Mouse (Mus musculus) 3134 (cell line): Measurements from ENCODE around the gene Cacng8.
A peak's percentile ranks its signal among the peaks of the same experiment; 100 is the strongest.

Experiments
- DNase-seq: peaks from one replicate; pipeline ENCODE4 v3.0.0-alpha.2; 2011; ENCODE audit warnings: low spot score; ENCODE audit not compliant: insufficient read length; ENCODE audit errors: extremely low read depth

Cacng8 gene

DNA sequence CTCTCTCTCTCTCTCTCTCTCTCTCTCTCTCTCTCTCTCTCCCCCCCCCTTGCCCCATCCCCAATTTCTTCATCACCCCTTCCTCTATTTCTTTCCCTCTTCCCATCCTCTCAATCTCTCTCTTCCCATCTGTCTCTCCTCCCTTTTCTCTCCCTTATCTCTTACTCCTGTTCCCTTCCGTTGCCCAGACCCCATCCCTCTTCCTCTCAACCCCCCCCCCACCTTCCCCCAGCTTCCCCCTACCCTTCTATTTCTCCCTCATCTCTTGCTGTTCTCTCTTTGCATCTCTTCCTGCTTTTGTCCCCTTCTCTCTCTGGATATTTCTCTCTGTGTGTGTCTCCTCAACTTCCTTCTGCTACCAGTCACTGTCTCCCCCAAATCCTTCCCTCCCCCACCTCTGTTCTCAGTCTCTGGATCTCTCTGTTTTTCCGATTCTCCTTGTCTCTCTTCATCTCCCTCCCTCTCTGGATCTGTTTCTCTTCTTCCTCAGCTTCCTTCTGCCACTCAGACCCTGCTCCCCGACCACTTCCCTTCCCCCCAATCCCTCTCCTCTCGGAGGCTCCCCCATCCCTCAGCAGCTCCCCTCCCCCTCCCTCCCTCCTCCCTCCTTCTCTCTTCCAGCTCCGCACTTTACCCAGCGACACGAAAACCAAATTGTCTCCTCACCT, at the start of gene Cacng8:
Gene Cacng8 (plus strand): TSS at position 271 of the 668 bp plus-strand sequence.
- no peak for DNase-seq

DNA sequence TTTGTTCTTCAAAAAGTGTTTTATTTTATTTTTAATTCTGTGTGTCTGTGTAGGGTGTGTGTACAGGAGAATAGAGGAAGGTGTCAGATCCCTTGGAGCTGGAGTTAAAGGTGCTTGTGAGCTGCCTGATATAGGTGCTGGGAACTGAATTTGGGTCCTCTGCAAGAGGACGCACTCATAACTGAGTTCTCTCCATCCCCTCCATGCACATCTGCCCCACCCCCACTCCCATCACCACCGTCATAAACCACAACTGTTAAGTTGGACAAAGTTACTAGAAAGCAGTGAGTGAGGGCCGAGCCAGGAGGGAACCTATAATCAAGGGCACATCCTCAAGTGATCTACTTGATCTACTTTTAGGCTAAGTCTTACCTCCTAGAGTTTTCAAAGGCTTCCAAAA, 46.6 kb upstream of the Cacng8 start:
- DNase-seq = no peak

DNA sequence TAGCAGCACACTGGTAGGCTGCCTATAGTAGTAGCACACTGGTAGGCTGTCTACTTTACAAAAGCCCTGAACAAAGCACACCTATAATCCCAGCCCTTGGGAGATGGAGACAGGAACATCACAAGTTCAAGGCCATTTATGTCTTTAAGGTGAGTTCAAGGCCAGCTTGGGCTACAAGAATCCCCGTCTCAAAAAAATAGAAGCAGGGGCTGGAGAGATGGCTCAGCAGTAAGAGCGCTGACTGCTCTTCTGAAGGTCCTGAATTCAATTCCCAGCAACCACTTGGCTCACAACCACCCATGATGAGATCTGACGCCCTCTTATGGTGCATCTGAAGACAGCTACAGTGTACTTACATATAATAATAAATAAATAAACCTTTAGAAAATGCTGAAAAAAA, 45.2 kb upstream of the Cacng8 start:
- DNase-seq = no peak

DNA sequence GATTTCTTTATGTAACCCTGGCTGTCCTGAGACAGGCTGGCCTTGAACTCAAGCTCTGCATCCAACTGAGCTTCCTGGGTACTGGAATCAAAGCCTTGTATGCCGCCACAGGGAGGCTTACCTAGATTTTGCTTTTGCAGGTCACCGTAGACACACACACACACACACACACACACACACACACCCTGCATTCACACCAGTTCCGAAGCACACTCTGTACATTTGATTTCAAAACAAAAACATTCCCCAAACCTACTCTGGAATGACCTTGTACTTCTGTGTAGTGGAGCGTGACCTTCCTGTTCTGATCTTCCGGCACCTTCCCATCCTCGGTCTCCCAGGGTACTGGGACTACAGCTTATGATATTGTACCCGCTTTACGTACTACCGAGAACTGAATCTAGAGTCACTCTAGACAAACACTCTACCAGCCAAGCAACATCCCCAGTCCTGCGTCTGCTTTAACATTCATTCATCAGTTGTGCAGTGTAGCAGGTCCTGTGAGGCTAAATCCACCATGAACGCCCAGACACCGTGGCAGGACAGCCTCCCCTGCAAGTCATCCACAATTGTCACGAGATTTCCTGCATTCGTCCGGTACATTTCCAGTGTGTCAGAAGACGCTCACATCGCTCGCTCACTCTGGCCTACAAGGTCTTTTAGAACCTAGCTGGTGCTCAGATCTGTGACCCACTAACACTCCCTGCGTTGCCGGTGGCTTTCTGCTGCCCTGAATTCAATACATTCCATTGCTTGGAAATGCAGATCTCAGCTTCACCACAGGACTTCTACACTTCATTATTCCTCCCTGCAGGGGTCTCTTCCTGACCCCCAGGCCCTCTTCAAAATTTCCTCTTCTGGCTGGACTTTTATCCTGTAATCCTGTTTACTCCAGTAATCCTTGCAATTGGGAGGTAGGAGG, 42.9 kb upstream of the Cacng8 start:
- no peak for DNase-seq

DNA sequence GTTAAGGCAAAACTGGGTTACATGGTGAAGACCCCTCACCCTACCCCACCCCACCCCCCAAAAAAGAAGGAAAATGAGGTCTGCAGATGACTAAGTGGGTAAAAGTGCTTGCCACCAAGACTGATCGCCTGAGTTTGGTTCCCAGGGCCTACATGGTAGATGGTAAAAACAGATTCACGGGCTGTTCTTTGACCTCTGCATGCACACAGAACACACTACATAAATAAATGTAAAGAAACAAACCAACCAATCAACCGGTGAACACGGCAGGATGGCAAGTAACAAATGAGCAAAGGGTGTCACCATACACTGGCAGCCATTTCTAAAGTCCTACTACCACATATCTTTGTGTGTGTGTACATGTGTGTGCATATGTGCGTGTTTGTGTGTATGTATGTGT, 42.2 kb upstream of the Cacng8 start:
- DNase-seq = no peak

DNA sequence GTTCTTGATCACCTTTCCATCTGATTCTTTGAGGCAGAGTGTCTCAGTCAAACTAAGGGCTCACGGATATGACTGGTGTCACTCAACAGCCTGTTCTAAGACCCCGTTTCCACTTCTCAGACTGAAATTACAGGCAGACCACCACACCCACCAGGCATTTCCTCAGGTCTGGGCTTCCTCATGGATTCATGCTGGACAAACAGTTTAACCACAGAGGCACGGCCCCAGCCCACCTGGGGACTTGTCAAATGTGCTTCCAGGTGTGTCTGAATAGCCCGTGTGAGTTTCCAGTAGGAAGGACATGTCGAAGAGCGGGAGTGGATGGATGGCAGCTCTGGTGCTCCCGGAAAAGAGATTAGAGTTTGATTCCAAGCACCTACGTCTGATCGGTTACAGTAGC, 40.7 kb upstream of the Cacng8 start:
- no peak for DNase-seq

DNA sequence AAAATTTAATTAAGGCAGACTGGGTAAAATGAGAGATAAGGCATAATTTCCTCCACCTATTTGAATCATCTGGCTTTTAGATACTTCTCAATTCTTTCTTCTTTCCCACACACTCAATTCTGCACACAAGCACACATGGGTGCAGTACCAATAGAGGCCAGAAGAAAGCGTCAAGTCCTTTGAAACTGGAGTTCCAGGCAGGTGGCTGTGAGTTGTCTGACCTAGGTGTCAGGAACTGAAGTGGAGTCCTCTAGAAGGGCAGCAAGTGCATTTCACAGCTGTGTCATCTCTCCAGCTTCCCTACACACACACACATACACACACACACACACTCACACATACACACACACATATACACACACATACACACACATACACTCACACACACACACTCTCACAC, 38.9 kb upstream of the Cacng8 start:
- DNase-seq = no peak

DNA sequence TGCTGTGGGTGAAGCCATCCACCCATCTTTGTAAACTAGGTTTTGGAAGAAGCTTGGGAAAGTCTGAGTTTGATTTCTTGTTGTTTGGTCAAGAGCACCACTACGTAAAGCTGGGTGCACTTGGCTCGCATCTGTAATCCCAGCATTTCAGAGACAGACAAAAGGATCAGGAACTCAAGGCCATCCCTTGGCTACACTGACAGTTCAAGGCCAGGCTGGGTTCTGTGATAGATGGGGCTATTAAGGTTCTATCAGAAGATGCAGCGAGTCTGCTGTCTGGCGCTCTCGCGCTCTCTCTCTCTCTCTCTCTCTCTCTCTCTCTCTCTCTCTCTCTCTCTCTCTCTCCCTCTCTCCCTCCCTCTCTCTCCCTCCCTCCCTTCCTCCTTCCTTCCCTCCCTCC, 35.6 kb upstream of the Cacng8 start:
- no peak for DNase-seq

DNA sequence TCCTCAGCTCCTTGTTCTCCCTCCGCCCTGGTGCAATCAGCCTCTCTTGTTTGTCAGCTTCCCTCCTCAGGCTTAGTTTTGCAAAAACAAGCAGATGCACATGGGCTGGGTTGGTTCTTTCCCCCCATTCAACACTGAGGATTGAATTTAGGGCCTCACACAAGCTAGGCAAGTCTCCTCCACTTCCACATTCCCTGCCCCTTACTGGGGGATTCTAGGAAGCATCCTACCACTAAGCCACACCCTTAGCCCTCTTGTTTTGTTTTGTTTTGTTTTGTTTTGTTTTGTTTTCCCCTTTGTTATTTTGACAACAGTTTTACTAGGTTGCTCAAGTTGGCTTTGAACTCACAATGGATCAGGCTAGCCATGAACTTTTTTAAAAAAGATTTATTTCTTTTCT, 29.8 kb upstream of the Cacng8 start:
- DNase-seq = no peak

DNA sequence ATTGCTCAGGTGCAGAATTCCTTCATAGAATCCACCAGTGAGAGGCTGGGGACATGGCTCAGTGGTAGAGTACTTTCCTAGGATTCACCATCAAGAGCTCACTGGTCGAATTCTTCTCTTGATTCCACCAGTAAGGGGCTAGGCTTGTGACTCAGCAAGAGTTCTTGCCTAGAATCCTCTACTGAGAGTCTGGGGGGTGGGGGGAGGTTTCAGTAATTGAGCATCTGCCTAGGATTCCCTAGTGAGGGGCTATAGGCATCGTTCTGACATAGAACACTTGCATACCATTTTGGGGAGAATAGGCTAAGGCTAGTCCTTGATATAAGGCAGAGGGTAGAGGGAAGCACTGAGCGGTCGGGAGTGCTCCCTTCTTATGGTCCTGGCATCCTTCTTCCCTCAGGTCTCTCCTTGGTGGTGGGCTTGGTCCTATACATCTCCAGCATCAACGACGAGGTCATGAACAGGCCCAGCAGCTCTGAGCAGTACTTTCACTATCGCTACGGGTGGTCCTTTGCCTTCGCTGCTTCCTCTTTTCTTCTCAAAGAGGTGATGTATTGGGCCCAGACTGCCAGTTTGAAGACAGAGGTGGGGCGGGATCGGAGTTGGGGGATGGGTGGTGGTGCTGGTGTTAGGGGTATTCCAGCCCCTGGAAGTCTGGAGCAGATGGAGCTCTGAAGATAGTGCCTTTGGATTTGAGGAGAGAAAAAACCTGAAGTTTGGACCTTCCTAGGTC, 24.8 kb upstream of the Cacng8 start:
- no peak for DNase-seq

DNA sequence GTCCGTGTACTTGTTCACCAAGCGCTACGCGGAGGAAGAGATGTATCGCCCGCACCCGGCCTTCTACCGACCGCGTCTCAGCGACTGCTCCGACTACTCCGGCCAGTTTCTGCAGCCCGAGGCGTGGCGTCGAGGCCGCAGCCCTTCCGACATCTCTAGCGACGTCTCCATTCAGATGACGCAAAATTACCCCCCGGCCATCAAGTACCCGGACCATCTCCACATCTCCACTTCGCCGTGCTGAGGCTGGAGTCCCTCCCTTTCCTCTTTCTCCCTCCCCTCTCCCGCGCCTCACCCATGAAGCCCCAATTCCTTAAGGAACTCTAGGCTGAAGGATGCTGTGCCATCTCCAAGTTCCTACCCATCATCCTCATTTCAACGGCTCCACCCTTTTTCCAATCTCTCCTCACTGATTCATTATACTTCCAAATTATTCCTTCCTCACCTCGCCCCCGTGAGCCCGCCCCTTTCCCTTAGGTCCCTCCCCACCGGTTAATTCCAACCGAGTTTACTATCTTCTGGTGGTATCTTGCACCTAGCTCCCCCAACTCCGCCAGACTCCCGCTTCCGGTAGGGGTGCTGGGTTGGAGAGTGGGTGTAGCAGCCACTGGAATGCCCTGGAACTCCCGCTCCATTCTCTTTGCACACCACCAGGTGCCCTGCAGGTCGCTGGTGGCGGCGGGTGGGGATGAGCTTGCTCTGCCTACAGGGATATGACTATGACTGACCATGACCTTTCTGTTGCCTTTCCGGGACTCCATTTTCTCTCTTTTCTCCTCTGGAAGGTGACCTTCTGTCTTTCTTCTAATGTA, 23.6 kb upstream of the Cacng8 start:
- no peak for DNase-seq

DNA sequence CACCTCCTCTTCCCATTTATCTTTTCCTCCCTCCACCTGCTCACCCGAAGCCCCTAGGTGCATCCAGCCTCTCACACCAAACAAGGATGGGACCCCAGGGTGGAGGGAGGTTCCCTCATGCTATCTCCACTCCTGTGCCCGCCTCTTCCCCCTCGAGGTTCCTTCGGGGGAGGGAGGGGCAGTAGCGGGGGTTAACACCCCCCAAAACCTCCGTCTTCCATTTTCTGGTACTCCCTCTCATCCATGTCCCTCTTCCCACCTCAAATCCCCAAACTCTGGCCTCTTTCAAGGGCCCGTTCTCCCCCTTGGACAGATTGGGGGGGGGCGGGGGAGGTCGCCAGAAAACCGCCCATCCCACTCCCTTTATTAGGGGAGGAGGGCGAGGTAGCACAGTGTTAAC, 22.9 kb upstream of the Cacng8 start:
- DNase-seq = no peak

DNA sequence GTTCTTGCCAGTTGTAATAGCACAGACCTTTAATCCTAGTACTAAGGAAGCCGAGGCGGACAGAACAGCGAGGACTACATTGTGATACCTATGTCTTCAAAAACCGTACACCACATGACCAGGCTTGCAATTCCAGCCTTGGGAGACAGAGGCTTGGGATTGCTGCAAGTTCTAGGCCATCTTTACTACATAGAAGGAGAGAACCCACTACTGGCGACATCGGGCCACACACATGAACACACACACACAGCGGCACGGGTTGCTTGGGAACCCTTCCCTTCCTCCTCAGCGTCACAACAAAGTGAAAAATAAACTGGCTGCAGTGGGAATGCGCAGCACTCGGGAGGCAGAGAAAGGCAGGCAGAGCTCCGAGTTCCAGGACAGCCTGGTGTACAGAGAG, 22.2 kb upstream of the Cacng8 start:
- no peak for DNase-seq

DNA sequence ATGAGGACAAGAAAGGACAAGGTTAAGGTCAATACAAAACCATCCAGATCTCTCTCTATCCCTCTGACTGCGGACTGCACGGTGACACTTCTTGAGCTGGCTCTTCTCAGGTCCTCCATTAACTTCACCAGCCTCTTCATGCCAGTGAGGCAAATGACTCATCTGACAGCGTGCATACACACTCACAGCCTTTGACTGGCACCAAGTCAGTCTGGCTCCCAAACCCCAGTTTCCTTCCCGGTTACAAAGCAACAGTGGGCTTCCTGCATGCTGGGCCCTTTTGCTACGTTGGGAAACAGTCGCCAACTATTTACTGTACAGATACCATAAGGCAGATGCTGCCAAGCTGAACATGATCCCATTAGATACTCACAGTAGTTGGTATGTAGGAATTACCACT, 21.3 kb upstream of the Cacng8 start:
- DNase-seq = peak; percentile 15

DNA sequence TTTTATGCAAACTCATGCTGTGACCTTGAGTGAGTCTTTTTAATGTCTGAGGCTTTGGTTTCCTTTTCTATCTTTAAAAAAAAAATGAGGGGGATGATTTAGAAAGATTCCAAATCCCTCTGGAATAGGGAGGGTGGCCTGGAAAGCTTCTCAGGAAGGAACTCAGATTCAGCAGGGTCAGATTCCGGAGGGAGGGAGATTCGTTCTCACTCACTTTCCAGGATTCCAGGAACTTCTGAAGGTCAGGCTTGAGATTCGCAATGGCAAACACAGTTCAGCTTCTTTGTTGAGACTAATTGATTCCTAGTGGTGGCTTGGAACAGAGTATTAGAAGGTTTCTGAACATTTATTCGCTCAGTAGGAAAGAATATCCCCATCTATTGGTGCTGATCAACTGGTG, 20.1 kb upstream of the Cacng8 start:
- DNase-seq = no peak

DNA sequence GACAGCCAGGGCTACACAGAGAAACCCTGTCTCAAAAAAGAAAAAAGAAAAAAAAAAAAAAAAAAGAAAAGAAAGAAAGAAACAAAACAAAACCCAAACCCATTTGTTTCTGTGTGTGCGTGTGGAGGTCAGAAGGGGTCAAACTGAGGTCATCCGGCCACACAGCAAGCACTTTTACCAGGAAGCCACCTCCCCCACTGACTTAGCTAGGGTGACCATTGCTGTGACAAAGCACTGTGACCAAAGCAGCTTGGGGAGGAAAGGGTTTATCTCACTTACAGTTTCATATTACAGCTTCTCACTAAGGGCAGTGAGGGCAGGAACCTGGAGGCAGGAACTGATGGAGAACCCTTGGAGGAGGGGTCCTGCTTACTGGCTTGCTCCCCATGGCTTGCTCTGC, 18.1 kb upstream of the Cacng8 start:
- DNase-seq = no peak

DNA sequence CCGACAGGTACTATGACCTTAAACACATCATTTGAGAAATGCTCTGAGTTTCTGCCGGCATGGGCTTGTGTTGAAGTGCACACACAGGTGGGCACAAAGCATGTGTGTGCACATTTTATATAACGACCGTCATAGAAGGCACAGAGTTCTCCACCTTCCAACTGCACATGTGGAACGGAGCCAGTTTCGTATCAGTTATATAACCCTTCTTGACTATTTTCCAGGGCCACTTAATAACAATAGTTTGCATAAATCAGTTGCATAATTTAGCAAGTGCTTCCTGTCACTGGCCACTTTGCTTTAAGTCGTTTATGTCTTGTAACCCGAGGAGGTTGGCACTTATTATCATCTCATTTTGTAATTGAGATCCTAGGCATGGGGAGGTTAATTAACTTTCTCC, 16.7 kb upstream of the Cacng8 start:
- DNase-seq = no peak

DNA sequence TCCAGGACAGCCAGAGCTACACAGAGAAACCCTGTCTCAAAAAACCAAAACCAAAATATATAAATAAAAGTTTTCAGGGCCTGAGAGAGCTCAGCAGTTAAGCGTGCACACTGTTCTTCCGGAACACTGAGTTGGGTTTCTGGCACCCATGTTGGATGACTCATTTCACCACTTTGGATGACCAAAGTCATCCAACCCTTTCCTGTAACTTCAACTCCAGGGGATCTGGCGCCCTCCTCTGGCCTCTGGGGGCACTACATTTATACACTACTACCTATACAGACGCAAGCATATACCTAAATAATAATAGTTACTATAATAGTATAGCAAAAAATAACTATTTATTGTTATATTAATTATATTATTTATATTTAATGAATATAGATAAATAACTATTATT, 13.7 kb upstream of the Cacng8 start:
- DNase-seq = peak; percentile 56

DNA sequence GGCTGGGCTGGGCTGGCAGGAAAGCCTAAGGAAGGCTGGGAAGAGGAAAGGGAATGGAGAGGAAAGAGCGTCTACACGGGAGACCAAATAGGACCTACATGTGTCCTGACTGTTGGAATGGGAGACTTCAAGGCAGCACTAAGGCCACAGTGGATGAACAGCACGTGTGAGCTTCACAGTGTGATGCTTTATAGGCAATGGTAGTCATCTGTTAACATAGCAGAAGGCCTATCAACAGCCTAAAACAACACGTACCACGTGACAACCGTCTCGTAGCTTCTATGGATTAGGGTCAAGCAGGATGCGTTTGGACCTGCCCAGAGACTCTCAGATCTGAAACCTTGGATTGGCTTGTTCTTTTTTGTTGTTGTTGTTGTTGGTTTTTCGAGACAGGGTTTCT, 8.4 kb upstream of the Cacng8 start:
- DNase-seq = no peak

DNA sequence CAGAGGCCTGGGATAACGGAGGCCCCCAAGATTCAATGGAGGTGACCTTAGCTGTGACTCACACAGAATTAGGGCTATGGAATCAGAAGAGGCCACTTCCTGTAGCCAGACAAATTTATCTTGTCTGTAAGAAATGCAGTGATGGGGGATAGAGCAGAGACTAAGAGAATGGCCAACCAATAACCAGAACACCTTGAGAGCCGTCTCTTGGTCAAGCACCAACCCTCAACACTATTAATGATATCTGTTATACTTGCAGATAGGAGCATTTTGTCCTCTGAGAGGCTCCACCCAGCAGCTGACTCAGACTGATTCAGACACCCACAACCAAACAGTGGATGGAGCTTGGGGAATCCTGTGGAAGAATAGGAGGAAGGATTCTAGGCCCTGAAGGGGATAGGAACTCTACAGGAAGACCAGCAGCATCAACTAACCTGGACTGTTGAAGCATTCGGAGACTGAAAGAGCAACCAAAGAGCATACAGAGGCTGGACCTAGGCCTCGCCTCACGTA, 5.6 kb upstream of the Cacng8 start:
- DNase-seq = peak; percentile 22
